Mouse (Mus musculus) heart, adult 2 months (tissue): ENCODE data around the gene Coq6.

Experiments
- CTCF ChIP-seq: fragments of 200-600 bp; IDR thresholded peaks from 2 replicates; pipeline ENCODE4 v1.8.1; 2022; ENCODE audit warnings: antibody characterized with exemption, mild to moderate bottlenecking, moderate library complexity
- POLR2A ChIP-seq: fragments of 200-500 bp; IDR thresholded peaks from 2 replicates; pipeline ENCODE4 v1.6.1; 2011; ENCODE audit warnings: mild to moderate bottlenecking, low read depth, low read length, control low read depth; ENCODE audit not compliant: insufficient read depth

DNA sequence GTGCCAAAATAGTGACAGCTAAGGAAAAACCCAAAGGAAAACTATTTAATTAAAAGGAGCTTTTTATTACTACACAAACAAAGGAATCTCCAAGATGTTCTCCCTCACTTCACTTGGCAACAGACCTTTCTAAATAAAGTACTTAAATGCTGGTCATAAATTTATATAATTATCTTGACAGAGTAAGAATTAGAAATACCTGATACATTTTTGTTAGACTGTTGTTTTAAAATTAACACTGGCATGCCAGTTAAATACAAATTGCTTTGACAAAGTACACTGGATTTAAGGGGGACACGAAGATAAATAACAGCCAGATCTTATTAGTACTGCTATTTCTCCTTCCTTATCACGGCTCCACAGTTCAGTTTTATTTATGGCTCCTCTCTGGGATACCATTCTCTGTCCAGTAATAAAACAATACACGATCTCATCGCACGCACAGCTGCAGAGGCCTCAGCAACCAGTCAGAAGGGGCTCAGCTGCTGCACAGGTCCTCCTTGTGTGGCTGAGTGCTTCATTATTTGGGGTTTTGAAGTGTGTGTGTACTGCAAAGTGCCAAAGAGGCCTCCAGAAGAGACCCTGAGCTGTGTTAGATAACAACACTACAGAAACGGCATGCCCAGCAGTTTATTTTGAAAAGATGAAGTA, 12.5 kb downstream of the Coq6 start:
- no peak for TF ChIP-seq CTCF
- no peak for TF ChIP-seq POLR2A
